Mouse (Mus musculus) CH12.LX (cell line): ENCODE measurements at regions not wholly inside any gene's neighbourhood (a gene's known extent, or its start where the extent isn't known, plus 50 kb on each side); places are given as distances from the start of the nearest gene placed in this dataset.

Experiments
- DNase-seq: peaks from one replicate; pipeline ENCODE4 v3.0.0-alpha.2; 2013; ENCODE audit errors: extremely low read depth
- H3K27ac ChIP-seq: 2 replicates; pipeline ENCODE4 v1.5.1; 2012; ENCODE audit warnings: low read depth, mild to moderate bottlenecking, control low read depth, moderate library complexity; ENCODE audit not compliant: insufficient read depth
- H3K27me3 ChIP-seq: replicated peaks from 2 replicates; pipeline ENCODE3; 2012; ENCODE audit warnings: inconsistent platforms
- H3K36me3 ChIP-seq, 2 experiments: replicated peaks in 1 of 2; 2 replicates each; pipeline versions ENCODE3 to v1.6.1; 2012; ENCODE audit warnings: inconsistent platforms in 1 of 2, low read length in 1 of 2, mild to moderate bottlenecking in 1 of 2, mixed read lengths in 1 of 2, moderate library complexity in 1 of 2; ENCODE audit not compliant: control insufficient read depth in 1 of 2, insufficient read depth in 1 of 2
- H3K4me1 ChIP-seq, 2 experiments: 2 replicates each; pipeline ENCODE4 v1.6.1; 2012; ENCODE audit warnings: inconsistent platforms in 1 of 2, moderate library complexity in 1 of 2; ENCODE audit not compliant: insufficient read depth in 2 of 2, control insufficient read depth in 1 of 2
- H3K4me2 ChIP-seq: 2 replicates; pipeline ENCODE4 v1.6.1; 2012; ENCODE audit warnings: low read depth, mild to moderate bottlenecking, control low read depth; ENCODE audit not compliant: poor library complexity, insufficient read depth, severe bottlenecking
- H3K4me3 ChIP-seq, 3 experiments: fragments of 150-350 bp in 1 of 3; sonication (generic) in 1 of 3; replicated peaks in 1 of 3; 2 replicates each; pipeline versions ENCODE3 to v1.5.1; 2011 to 2012; ENCODE audit warnings: low read depth in 2 of 3, low read length in 2 of 3, mild to moderate bottlenecking in 2 of 3, moderate library complexity in 2 of 3, control low read depth in 1 of 3, improper control_type of control experiment in 1 of 3, inconsistent platforms in 1 of 3, mixed read lengths in 1 of 3; ENCODE audit not compliant: poor library complexity in 1 of 3
- H3K79me2 ChIP-seq: replicated peaks from 2 replicates; pipeline ENCODE4 v1.6.1; 2012; ENCODE audit warnings: mild to moderate bottlenecking, moderate library complexity; ENCODE audit not compliant: control insufficient read depth, poor library complexity, insufficient read depth, severe bottlenecking; ENCODE audit errors: extremely low read depth
- H3K9ac ChIP-seq: 2 replicates; pipeline ENCODE4 v1.6.1; 2012; ENCODE audit warnings: low read depth, mild to moderate bottlenecking, control low read depth, moderate library complexity; ENCODE audit not compliant: insufficient read depth
- H3K9me3 ChIP-seq: replicated peaks from 2 replicates; pipeline ENCODE3; 2012; ENCODE audit warnings: low read length, inconsistent platforms, mixed read lengths
- BHLHE40 ChIP-seq: IDR thresholded peaks from 2 replicates; pipeline ENCODE4 v1.6.1; 2011; ENCODE audit warnings: mild to moderate bottlenecking, low read depth, low read length, improper control_type of control experiment
- CHD1 ChIP-seq: IDR thresholded peaks from 2 replicates; pipeline ENCODE4 v1.6.1; 2012; ENCODE audit warnings: low read depth, low read length, improper control_type of control experiment, inconsistent platforms
- CHD2 ChIP-seq: IDR thresholded peaks from 2 replicates; pipeline ENCODE4 v1.6.1; 2011; ENCODE audit warnings: low read length, improper control_type of control experiment
- CTCF ChIP-seq, 2 experiments: IDR thresholded peaks in 1 of 2; conservative IDR thresholded peaks in 1 of 2; 2 replicates each; pipeline ENCODE4 v1.5.1; 2011 to 2012; ENCODE audit warnings: low read depth in 2 of 2, low read length in 2 of 2, improper control_type of control experiment in 1 of 2, inconsistent platforms in 1 of 2, mild to moderate bottlenecking in 1 of 2, moderate library complexity in 1 of 2
- E2F4 ChIP-seq: IDR thresholded peaks from 2 replicates; pipeline ENCODE4 v1.6.1; 2011; ENCODE audit warnings: low read depth, low read length, improper control_type of control experiment; ENCODE audit not compliant: insufficient replicate concordance
- EP300 ChIP-seq: IDR thresholded peaks from 2 replicates; pipeline ENCODE4 v1.6.1; 2011; ENCODE audit warnings: low read length, improper control_type of control experiment
- ETS1 ChIP-seq: conservative IDR thresholded peaks from 2 replicates; pipeline ENCODE4 v1.6.1; 2012; ENCODE audit warnings: low read depth, mild to moderate bottlenecking, inconsistent platforms, low read length, improper control_type of control experiment, moderate library complexity
- GABPA ChIP-seq: IDR thresholded peaks from 2 replicates; pipeline ENCODE4 v1.6.1; 2012; ENCODE audit warnings: low read depth, low read length, improper control_type of control experiment, inconsistent platforms; ENCODE audit not compliant: insufficient replicate concordance
- HCFC1 ChIP-seq: IDR thresholded peaks from 2 replicates; pipeline ENCODE4 v1.6.1; 2012; ENCODE audit warnings: low read depth, mild to moderate bottlenecking, inconsistent platforms, low read length, improper control_type of control experiment
- IRF4 ChIP-seq: IDR thresholded peaks from 2 replicates; pipeline ENCODE4 v1.6.1; 2014; ENCODE audit warnings: low read depth, mild to moderate bottlenecking, inconsistent platforms, low read length, improper control_type of control experiment
- JUN ChIP-seq: IDR thresholded peaks from 2 replicates; pipeline ENCODE4 v1.6.1; 2011; ENCODE audit warnings: low read depth, mild to moderate bottlenecking, low read length, improper control_type of control experiment, moderate library complexity; ENCODE audit not compliant: insufficient read depth
- JUND ChIP-seq: conservative IDR thresholded peaks from 2 replicates; pipeline ENCODE4 v1.6.1; 2011; ENCODE audit warnings: low read depth, low read length, improper control_type of control experiment
- MAFK ChIP-seq: IDR thresholded peaks from 2 replicates; pipeline ENCODE4 v1.6.1; 2011; ENCODE audit warnings: low read length, improper control_type of control experiment; ENCODE audit not compliant: insufficient replicate concordance
- MEF2A ChIP-seq: IDR thresholded peaks from 2 replicates; pipeline ENCODE4 v1.6.1; 2014; ENCODE audit warnings: low read depth, mild to moderate bottlenecking, inconsistent platforms, low read length, improper control_type of control experiment, borderline replicate concordance
- MXI1 ChIP-seq: IDR thresholded peaks from 2 replicates; pipeline ENCODE4 v1.6.1; 2011; ENCODE audit warnings: mild to moderate bottlenecking, low read depth, low read length, improper control_type of control experiment
- MYC ChIP-seq: IDR thresholded peaks from 2 replicates; pipeline ENCODE4 v1.6.1; 2011; ENCODE audit warnings: low read depth, mild to moderate bottlenecking, improper control_type of control experiment, low read length
- NELFE ChIP-seq: IDR thresholded peaks from 2 replicates; pipeline ENCODE4 v1.6.1; 2011; ENCODE audit warnings: low read depth, low read length, improper control_type of control experiment
- RAD21 ChIP-seq: IDR thresholded peaks from 2 replicates; pipeline ENCODE4 v1.6.1; 2011; ENCODE audit warnings: low read depth, mild to moderate bottlenecking, low read length, improper control_type of control experiment, moderate library complexity
- TCF12 ChIP-seq: IDR thresholded peaks from 2 replicates; pipeline ENCODE4 v1.6.1; 2014; ENCODE audit warnings: low read depth, mild to moderate bottlenecking, inconsistent platforms, low read length, improper control_type of control experiment
- ZKSCAN1 ChIP-seq: IDR thresholded peaks from 2 replicates; pipeline ENCODE4 v1.6.1; 2012; ENCODE audit warnings: low read depth, inconsistent platforms, low read length, improper control_type of control experiment, borderline replicate concordance
- ZMIZ1 ChIP-seq: IDR thresholded peaks from 2 replicates; pipeline ENCODE4 v1.6.1; 2012; ENCODE audit warnings: low read depth, mild to moderate bottlenecking, inconsistent platforms, low read length, improper control_type of control experiment
- dilution Hi-C: fragments of 300-500 bp; cut with MboI; formaldehyde crosslinking; loops from 2 replicates; pipeline ENCODE4 v1.14.3; 2020; ENCODE audit warnings: low sequenced_read_pairs; ENCODE audit not compliant: extremely low pct_unique_long_range_greater_than_20kb, extremely low pct_ligation_motif_present
- in situ Hi-C: fragments of 300-500 bp; cut with MboI; formaldehyde crosslinking; loops from 3 replicates; pipeline ENCODE4 v1.14.3; 2019; ENCODE audit warnings: low sequenced_read_pairs, low pct_ligation_motif_present, low pct_unique_long_range_greater_than_20kb, mixed read lengths

DNA sequence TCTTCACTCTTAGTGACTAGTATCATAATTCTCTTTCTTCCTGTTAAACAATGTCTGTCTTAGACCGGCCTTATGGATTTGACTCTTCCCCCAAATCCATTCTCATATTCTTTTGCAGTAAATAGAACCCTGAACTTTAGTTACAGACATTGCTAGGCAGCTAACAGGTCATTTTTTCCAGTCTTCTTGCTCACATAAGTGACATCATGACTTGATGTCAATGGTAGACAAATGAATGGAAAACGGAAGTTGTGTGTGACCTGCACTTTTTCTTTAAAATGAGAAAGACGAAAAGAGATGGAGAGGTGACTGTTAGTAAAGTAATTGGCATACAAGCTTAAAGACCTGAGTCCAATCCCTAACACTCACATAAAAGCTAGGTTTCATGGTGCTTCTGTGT, 118.2 kb upstream of the Atp2b1 start:
- TF ChIP-seq EP300 (peak; percentile 66), GABPA (no peak), BHLHE40 (peak; percentile 54; the same call in 1 of the 2 replicates), E2F4 (no peak), JUND (peak; percentile 85), MYC (no peak), NELFE (no peak), CTCF (conservative IDR thresholded peaks at IDR 0.05 in 1 of 2, IDR thresholded peaks at IDR 0.05 in 1 of 2; ENCODE audit: low read depth in 2 of 2, low read length in 2 of 2) (no peak), HCFC1 (no peak), ETS1 (peak; percentile 79), TCF12 (no peak), IRF4 (peak; percentile 33; the same call in 1 of the 2 replicates), ZMIZ1 (no peak), MAFK (no peak), MEF2A (no peak), CHD1 (no peak), JUN (peak; percentile 81), ZKSCAN1 (no peak), RAD21 (no peak), CHD2 (no peak)
- Histone ChIP-seq H3K4me1 (peaks cover 5 to 28% of the 10 kb centered on the region in 2 experiments; a peak in 3 of 4 replicates), H3K9ac (no peak overlapping the region), H3K4me3 (no peak overlapping the region), H3K4me2 (no peak overlapping the region), H3K27me3 (no peaks in the 10 kb centered on the region), H3K36me3 (no peaks in the 10 kb centered on the region), H3K9me3 (peaks cover 4% of the 10 kb centered on the region), H3K79me2 (no peaks in the 10 kb centered on the region), H3K27ac (no peak overlapping the region)
- in situ Hi-C loops (no loop called here), dilution Hi-C loops (no loop called here)
- no peak for DNase-seq

DNA sequence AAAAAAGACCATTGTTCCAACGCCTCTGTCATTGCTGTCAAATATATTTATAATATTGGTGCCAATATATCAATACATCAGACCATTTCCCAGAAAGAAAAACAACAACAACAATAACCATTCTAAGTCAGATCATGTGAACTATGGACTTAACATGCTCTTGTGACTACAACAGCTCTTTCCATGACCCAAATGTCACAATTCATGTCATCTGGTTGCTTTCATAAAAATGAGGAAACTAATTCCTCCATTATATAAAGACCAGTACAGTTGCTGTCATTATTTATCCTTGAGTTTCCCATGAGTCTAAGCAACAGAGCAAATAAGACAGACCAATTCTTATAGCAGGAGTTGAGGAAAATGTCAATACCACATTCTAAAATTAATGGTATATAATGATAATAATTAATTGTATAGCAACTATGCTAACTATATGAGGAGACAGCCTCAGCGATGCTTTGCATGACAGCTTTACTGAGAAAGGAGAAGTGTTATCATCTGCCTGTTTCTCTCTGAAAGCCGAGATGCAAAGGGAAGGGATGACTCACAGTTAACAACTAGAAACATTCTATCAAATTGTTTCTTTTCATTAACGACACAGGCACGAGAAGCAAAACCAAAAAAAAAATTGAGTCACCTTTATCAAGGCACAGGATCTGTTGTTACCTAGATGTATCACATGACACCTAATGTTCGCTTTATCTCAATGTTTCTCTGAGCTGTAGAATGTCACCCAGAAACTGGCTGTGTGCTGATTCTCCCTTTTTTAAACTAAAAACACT, 115.4 kb upstream of the Atp2b1 start:
- in situ Hi-C loops = no loop called here
- Histone ChIP-seq H3K4me2 (no peak overlapping the region), H3K9ac (no peak overlapping the region), H3K9me3 (peaks cover 4% of the 10 kb centered on the region), H3K27me3 (no peaks in the 10 kb centered on the region), H3K4me3 (no peak overlapping the region), H3K36me3 (no peaks in the 10 kb centered on the region), H3K79me2 (no peaks in the 10 kb centered on the region), H3K4me1 (peaks cover 5 to 22% of the 10 kb centered on the region in 2 experiments; a peak in 3 of 4 replicates), H3K27ac (no peak overlapping the region)
- DNase-seq = peak; percentile 46
- TF ChIP-seq CHD2 (no peak), BHLHE40 (0 out of 2 replicates have a peak, but pooled peaks have one; percentile 8), EP300 (0 out of 2 replicates have a peak, but pooled peaks have one; percentile 40), MXI1 (no peak)
- dilution Hi-C loops = no loop called here
